Mouse (Mus musculus) heart, adult 2 months (tissue): ENCODE data around the gene Arhgef38. TPM values are rescaled to one million over a fixed set of nuclear protein-coding genes. Genes with fewer than 3 reads are reported as not detected.

ENCODE experiments used
- DNase-seq, 2 experiments: peaks; one replicate each; pipeline ENCODE4 v3.0.0; 2021
- H3K27ac ChIP-seq: fragments of 200-600 bp; 2 replicates; pipeline ENCODE4 v1.8.1; 2022
- H3K27me3 ChIP-seq: fragments of 200-500 bp; 2 replicates; pipeline ENCODE4 v1.6.1; 2012; ENCODE audit warnings: mild to moderate bottlenecking, low read length, inconsistent platforms, mixed read lengths; ENCODE audit not compliant: control insufficient read depth, insufficient read depth
- H3K36me3 ChIP-seq: fragments of 200-500 bp; 2 replicates; pipeline ENCODE4 v1.6.1; 2012; ENCODE audit warnings: low read length, inconsistent platforms; ENCODE audit not compliant: control insufficient read depth, insufficient read depth
- H3K4me1 ChIP-seq: fragments of 200-500 bp; 2 replicates; pipeline ENCODE4 v1.6.1; 2011; ENCODE audit warnings: low read length; ENCODE audit not compliant: control insufficient read depth, insufficient read depth
- H3K4me3 ChIP-seq: fragments of 200-600 bp; 2 replicates; pipeline ENCODE4 v1.8.1; 2022
- H3K79me2 ChIP-seq: fragments of 200-500 bp; replicated peaks from 2 replicates; pipeline ENCODE4 v1.6.1; 2012; ENCODE audit warnings: mild to moderate bottlenecking, inconsistent platforms, low read length, moderate library complexity, mixed read lengths; ENCODE audit not compliant: control insufficient read depth, insufficient read depth
- H3K9ac ChIP-seq: fragments of 200-500 bp; 2 replicates; pipeline ENCODE4 v1.6.1; 2012; ENCODE audit warnings: low read depth, mild to moderate bottlenecking, control low read depth, inconsistent platforms, low read length, mixed read lengths
- CTCF ChIP-seq: fragments of 200-600 bp; IDR thresholded peaks from 2 replicates; pipeline ENCODE4 v1.8.1; 2022; ENCODE audit warnings: antibody characterized with exemption, mild to moderate bottlenecking, moderate library complexity
- EP300 ChIP-seq: fragments of 200-500 bp; IDR thresholded peaks from 2 replicates; pipeline ENCODE4 v1.6.1; 2011; ENCODE audit warnings: low read depth, low read length, control low read depth; ENCODE audit not compliant: insufficient read depth
- POLR2A ChIP-seq: fragments of 200-500 bp; IDR thresholded peaks from 2 replicates; pipeline ENCODE4 v1.6.1; 2011; ENCODE audit warnings: mild to moderate bottlenecking, low read depth, low read length, control low read depth; ENCODE audit not compliant: insufficient read depth
- WGBS: fragments of 180-500 bp; shearing (Covaris S2); methylation state at CpG from one replicate; pipeline ENCODE4 v1.1.7; 2018; 5-methylcytosine and 5-hydroxymethylcytosine counted together
- intact Hi-C: fragments of 180-260 bp; cut with DNase I; formaldehyde crosslinking; loops from one replicate; pipeline ENCODE4 v1.15.1; 2025
- polyA plus RNA-seq: library from polyadenylated mRNA; depleted of rRNA; stranded (reverse); fragments of >200 nt; gene quantifications from 2 replicates; pipeline ENCODE4 v1.2.3, GENCODE M21; 2012
- total RNA-seq, 2 experiments: library from RNA; stranded (reverse); gene quantifications; 2 replicates each; pipeline ENCODE4 v1.2.3; 2021

Arhgef38 gene
- total and polyA plus RNA-seq, 3 experiments: 0.02 TPM; not detected in 2

DNA sequence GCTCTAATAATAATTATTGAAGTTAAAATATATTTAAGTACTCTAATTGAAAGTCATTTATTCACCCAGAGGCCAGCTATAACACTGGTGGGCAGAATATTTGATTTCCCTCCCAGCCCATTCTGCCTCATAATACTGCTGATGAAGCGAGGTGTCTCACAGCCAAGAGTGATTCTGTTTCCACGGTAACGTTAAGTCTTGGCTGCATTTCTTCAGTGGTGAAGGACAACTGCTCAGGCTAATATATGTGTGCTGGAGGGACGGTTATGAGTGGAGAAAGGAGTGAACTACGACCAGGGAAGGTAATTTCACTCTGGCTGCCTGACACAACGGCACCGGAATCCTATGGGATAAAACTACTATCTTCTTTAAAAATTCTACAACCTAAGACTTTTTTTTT is 71.6 kb downstream of the Arhgef38 start:
- TF ChIP-seq CTCF: no peak
- TF ChIP-seq POLR2A: no peak
- TF ChIP-seq EP300: no peak
- H3K4me3 ChIP-seq: no peak overlapping the region
- no peak overlapping the region for H3K27ac ChIP-seq
- DNase-seq: no peak
- H3K36me3 ChIP-seq: no peaks in the 10 kb centered on the region
- H3K4me1 ChIP-seq: no peaks in the 10 kb centered on the region
- 66% methylated on average over 7 of the region's 7 CpGs for WGBS
- H3K27me3 ChIP-seq: no peaks in the 10 kb centered on the region
- intact Hi-C loops: no loop called here
- no peaks in the 10 kb centered on the region for H3K79me2 ChIP-seq
- no peak overlapping the region for H3K9ac ChIP-seq

DNA sequence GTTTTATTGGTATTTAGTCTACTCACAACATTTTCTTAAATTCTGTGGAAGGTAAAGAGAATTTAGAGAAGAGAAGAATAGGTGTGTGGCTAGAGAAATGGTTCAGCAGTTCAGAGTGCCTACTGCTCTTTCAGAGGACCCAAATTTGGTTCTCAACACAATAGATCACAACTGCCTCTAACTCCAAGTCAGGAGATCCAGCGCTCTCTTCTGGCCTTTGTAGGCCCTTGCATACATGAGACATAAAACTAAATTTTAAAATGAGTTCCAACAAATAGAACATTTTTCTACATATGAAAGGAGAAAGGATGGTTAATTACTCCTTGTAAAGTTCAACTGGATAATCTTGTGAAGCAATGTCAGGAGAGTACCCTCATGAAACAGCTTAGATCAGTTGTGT is 73.3 kb downstream of the Arhgef38 start:
- H3K9ac ChIP-seq: no peak overlapping the region
- H3K4me1 ChIP-seq: no peaks in the 10 kb centered on the region
- 87% methylated on average over 1 of the region's 1 CpGs for WGBS
- no peak overlapping the region for H3K27ac ChIP-seq
- no peak overlapping the region for H3K4me3 ChIP-seq
- no peak for DNase-seq
- TF ChIP-seq POLR2A: no peak
- TF ChIP-seq CTCF: no peak
- TF ChIP-seq EP300: no peak
- intact Hi-C loops: no loop called here
- H3K36me3 ChIP-seq: no peaks in the 10 kb centered on the region
- H3K79me2 ChIP-seq: no peaks in the 10 kb centered on the region
- no peaks in the 10 kb centered on the region for H3K27me3 ChIP-seq

DNA sequence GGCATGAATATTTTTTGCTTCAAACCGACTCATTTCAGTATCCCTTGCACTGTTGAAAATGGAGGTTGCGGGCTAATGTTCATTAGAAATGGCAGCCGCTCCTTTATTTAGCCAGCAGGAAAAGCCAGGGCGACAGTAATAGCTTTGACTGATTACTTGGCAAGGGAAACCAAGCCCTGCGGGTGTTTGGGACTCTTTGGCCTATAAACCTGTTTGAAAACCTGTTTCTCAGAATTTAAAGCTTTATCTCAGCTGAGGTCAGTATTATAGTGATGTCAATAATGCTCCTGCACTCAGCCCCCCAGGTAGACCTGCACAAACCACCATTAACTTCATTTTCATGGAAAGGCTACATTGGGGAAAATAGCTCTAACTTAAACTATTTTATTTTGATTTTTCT is 76.5 kb downstream of the Arhgef38 start:
- intact Hi-C loops: no loop called here

DNA sequence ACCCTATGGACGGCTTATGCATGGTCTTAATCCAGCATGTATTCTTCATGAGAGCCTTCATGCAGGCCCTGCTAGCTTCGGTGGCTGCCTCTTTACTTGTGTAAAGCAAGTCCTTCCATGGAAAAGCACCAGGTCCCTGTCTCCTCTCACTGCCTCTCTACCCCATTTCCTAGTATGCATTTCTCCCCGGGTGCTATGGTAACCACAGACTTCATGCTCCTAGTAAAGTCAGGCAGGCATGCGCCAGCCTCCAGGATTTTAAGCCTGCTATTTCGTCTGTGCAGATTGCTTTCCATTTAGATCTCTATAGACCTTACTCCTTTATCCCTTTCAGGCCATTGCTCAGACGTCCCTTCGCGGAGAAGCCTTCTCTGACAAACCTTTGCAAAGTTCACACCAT is 80.1 kb downstream of the Arhgef38 start:
- Histone ChIP-seq H3K4me1 (no peaks in the 10 kb centered on the region), H3K27me3 (no peaks in the 10 kb centered on the region), H3K27ac (no peak overlapping the region), H3K79me2 (no peaks in the 10 kb centered on the region), H3K9ac (no peak overlapping the region), H3K36me3 (no peaks in the 10 kb centered on the region), H3K4me3 (no peak overlapping the region)
- intact Hi-C loops: no loop called here
- DNase-seq: no peak
- WGBS: 76% methylated on average over 8 of the region's 8 CpGs
- no peak for TF ChIP-seq CTCF
- TF ChIP-seq EP300: no peak
- no peak for TF ChIP-seq POLR2A

More for the DNA sequence above, 76.5 kb downstream of the Arhgef38 start:
- no peak for DNase-seq
- H3K27ac ChIP-seq: no peak overlapping the region
- no peak overlapping the region for H3K4me3 ChIP-seq
- 71% methylated on average over 5 of the region's 5 CpGs for WGBS
- no peak for TF ChIP-seq POLR2A
- no peaks in the 10 kb centered on the region for H3K27me3 ChIP-seq
- H3K36me3 ChIP-seq: no peaks in the 10 kb centered on the region
- no peaks in the 10 kb centered on the region for H3K4me1 ChIP-seq
- no peak overlapping the region for H3K9ac ChIP-seq
- no peaks in the 10 kb centered on the region for H3K79me2 ChIP-seq

DNA sequence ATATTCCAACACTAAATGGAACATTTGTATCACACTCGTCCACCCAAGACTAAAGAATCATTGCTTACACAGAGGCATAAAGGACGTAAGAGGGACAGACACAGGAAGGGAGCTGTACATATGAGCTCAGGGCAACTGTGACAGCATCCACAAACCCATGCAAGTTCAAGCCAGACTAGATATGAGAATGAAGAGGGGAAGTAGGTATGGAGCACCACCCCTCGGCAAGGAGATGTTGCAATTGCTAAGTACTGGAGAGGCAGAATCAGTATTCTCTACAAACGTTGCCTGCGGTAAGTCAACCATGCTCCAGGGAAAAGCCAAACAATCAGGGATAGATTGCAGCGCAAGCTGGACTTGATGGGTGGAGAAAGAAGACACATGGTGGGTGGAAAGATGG is 81.1 kb downstream of the Arhgef38 start:
- intact Hi-C loops: no loop called here
- no peak overlapping the region for H3K9ac ChIP-seq
- no peak for DNase-seq
- TF ChIP-seq POLR2A (no peak), EP300 (no peak), CTCF (no peak)
- no peaks in the 10 kb centered on the region for H3K79me2 ChIP-seq
- no peaks in the 10 kb centered on the region for H3K36me3 ChIP-seq
- WGBS: 65% methylated on average over 6 of the region's 6 CpGs
- no peaks in the 10 kb centered on the region for H3K4me1 ChIP-seq
- H3K27me3 ChIP-seq: no peaks in the 10 kb centered on the region
- no peak overlapping the region for H3K27ac ChIP-seq
- no peak overlapping the region for H3K4me3 ChIP-seq

DNA sequence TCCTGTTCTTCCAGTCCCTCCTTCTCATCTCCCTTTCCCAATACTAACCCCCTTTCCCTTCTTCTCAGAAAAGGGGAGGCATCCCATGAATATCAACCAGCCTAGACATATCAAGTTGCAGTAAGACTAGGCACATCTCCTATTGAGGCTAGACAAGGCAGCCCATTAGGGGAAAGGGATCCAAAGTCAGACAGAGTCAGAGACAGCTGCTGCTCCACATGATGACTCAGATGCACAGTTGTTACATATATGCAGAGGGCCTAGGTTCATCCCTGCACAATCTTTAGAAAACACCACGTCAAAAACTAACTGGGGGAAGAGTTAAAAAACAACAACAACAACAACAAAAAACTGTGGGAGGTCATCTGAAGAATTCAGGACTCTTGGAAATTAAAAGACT is 81.9 kb downstream of the Arhgef38 start:
- Histone ChIP-seq H3K79me2 (no peaks in the 10 kb centered on the region), H3K4me1 (no peaks in the 10 kb centered on the region), H3K27ac (no peak overlapping the region), H3K4me3 (no peak overlapping the region), H3K36me3 (no peaks in the 10 kb centered on the region), H3K9ac (no peak overlapping the region), H3K27me3 (no peaks in the 10 kb centered on the region)
- DNase-seq: no peak
- TF ChIP-seq EP300 (no peak), CTCF (no peak), POLR2A (no peak)
- intact Hi-C loops: no loop called here
- WGBS: 33% methylated on average over 1 of the region's 1 CpGs
